Mouse (Mus musculus): ENCODE results near the gene Ahnak. TPM values are rescaled to one million over a fixed set of nuclear protein-coding genes. Genes with fewer than 3 reads are reported as not detected.
A peak's percentile ranks its signal among the peaks of the same experiment; 100 is the strongest.
"Not testable (repeated sequence)": the region's sequence is repeated elsewhere in the genome, so short reads cannot be mapped to it uniquely, and the experiment has no call there.

Gene Ahnak
- total RNA-seq, 1 experiment = 155 TPM

GRCm38 (mm10) chr19:9079916-9080315 lies 90.8 kb downstream of the Ahnak start:
- DNase-seq (ENCODE audit: low read depth, low spot score) = no peak
- H3K4me3 ChIP-seq (ENCODE audit: insufficient read depth in 1 of 2, low read depth in 1 of 2, low read length in 2 of 2, poor library complexity in 1 of 2, severe bottlenecking in 1 of 2) = no peak overlapping the region
- in situ Hi-C loops (cut with MboI; ENCODE audit: low sequenced_read_pairs in 2 of 2, unreplicated experiment in 2 of 2) = loop anchor here (10.0 to 25.0 kb wide), 3 partner anchors 85 to 218 kb away; partner anchors contain the start of genes Ahnak (in 1 of the 2), Lrrn4cl (in 1 of the 2) and Ubxn1 (in 1 of the 2)
- H3K9me3 ChIP-seq (ENCODE audit: control insufficient read depth, insufficient read depth, low read depth, low read length) = no peaks in the 10 kb centered on the region
- TF ChIP-seq CHD2 (IDR thresholded peaks at IDR 0.05; ENCODE audit: low read depth, low read length) (no peak), HCFC1 (IDR thresholded peaks at IDR 0.05; ENCODE audit: borderline replicate concordance, insufficient read depth, low read length) (no peak)
- H3K27ac ChIP-seq (ENCODE audit: insufficient read depth, low read depth, low read length, poor library complexity, severe bottlenecking) = no peak overlapping the region
- H3K4me1 ChIP-seq (ENCODE audit: control insufficient read depth in 2 of 2, insufficient read depth in 2 of 2, low read length in 2 of 2, poor library complexity in 1 of 2) = peaks cover 10 to 19% of the 10 kb centered on the region in 2 experiments; a peak in 3 of 4 replicates
- no peak overlapping the region for H3K9ac ChIP-seq (ENCODE audit: insufficient read depth, low read depth, low read length, poor library complexity, severe bottlenecking)
- H3K36me3 ChIP-seq (ENCODE audit: control insufficient read depth, insufficient read depth, low read length, poor library complexity, severe bottlenecking) = no peaks in the 10 kb centered on the region

- Histone ChIP-seq H3K4me3 (ENCODE audit: insufficient read depth in 1 of 2, low read depth in 1 of 2, low read length in 2 of 2, poor library complexity in 1 of 2, severe bottlenecking in 1 of 2) (peak overlapping the region in 1 of 2 experiments; percentile 45; a peak in 2 of 4 replicates), H3K4me1 (ENCODE audit: control insufficient read depth in 2 of 2, insufficient read depth in 2 of 2, low read length in 2 of 2, poor library complexity in 1 of 2) (peaks cover 6 to 9% of the 10 kb centered on the region in 2 experiments; a peak in 3 of 4 replicates), H3K9ac (ENCODE audit: insufficient read depth, low read depth, low read length, poor library complexity, severe bottlenecking) (peak overlapping the region; percentile 14; the same call in 1 of the 2 replicates), H3K27ac (ENCODE audit: insufficient read depth, low read depth, low read length, poor library complexity, severe bottlenecking) (no peak overlapping the region; the same call in 1 of the 2 replicates), H3K36me3 (ENCODE audit: control insufficient read depth, insufficient read depth, low read length, poor library complexity, severe bottlenecking) (no peaks in the 10 kb centered on the region), H3K9me3 (ENCODE audit: control insufficient read depth, insufficient read depth, low read depth, low read length) (no peaks in the 10 kb centered on the region)
- TF ChIP-seq ZNF384 (IDR thresholded peaks at IDR 0.05; ENCODE audit: low read depth, low read length) (no peak), ZC3H11A (IDR thresholded peaks at IDR 0.05; ENCODE audit: borderline replicate concordance, low read depth, low read length) (no peak), HCFC1 (IDR thresholded peaks at IDR 0.05; ENCODE audit: borderline replicate concordance, insufficient read depth, low read length) (no peak), CHD2 (IDR thresholded peaks at IDR 0.05; ENCODE audit: low read depth, low read length) (no peak), MAFK (IDR thresholded peaks at IDR 0.05; ENCODE audit: insufficient read depth, low read depth, low read length) (no peak)
- in situ Hi-C loops (cut with MboI; ENCODE audit: low sequenced_read_pairs in 2 of 2, unreplicated experiment in 2 of 2) = loop anchor here (10.0 to 25.0 kb wide), 3 partner anchors 87 to 219 kb away; partner anchors contain the start of genes Ahnak (in 1 of the 2), Lrrn4cl (in 1 of the 2) and Ubxn1 (in 1 of the 2)
- peak; percentile 59 for DNase-seq (ENCODE audit: low read depth, low spot score)
Observed at GRCm38 (mm10) chr19:9081311-9082190, 92.5 kb downstream of the Ahnak start.

- peak overlapping the region in 1 of 2 experiments; percentile 45; a peak in 2 of 4 replicates for H3K4me3 ChIP-seq (ENCODE audit: insufficient read depth in 1 of 2, low read depth in 1 of 2, low read length in 2 of 2, poor library complexity in 1 of 2, severe bottlenecking in 1 of 2)
- H3K4me1 ChIP-seq (ENCODE audit: control insufficient read depth in 2 of 2, insufficient read depth in 2 of 2, low read length in 2 of 2, poor library complexity in 1 of 2) = peaks cover 6 to 9% of the 10 kb centered on the region in 2 experiments; a peak in 3 of 4 replicates
- no peaks in the 10 kb centered on the region for H3K9me3 ChIP-seq (ENCODE audit: control insufficient read depth, insufficient read depth, low read depth, low read length)
- DNase-seq (ENCODE audit: low read depth, low spot score) = peak; percentile 77
- in situ Hi-C loops (cut with MboI; ENCODE audit: low sequenced_read_pairs in 2 of 2, unreplicated experiment in 2 of 2) = loop anchor here (10.0 to 25.0 kb wide), 3 partner anchors 88 to 220 kb away; partner anchors contain the start of genes Ahnak (in 1 of the 2), Lrrn4cl (in 1 of the 2) and Ubxn1 (in 1 of the 2)
- no peak overlapping the region for H3K27ac ChIP-seq (ENCODE audit: insufficient read depth, low read depth, low read length, poor library complexity, severe bottlenecking)
- H3K36me3 ChIP-seq (ENCODE audit: control insufficient read depth, insufficient read depth, low read length, poor library complexity, severe bottlenecking) = no peaks in the 10 kb centered on the region
- H3K9ac ChIP-seq (ENCODE audit: insufficient read depth, low read depth, low read length, poor library complexity, severe bottlenecking) = no peak overlapping the region
- TF ChIP-seq HCFC1 (IDR thresholded peaks at IDR 0.05; ENCODE audit: borderline replicate concordance, insufficient read depth, low read length) (0 out of 2 replicates have a peak, but pooled peaks have one; percentile 13), CHD2 (IDR thresholded peaks at IDR 0.05; ENCODE audit: low read depth, low read length) (no peak), ZC3H11A (IDR thresholded peaks at IDR 0.05; ENCODE audit: borderline replicate concordance, low read depth, low read length) (peak; percentile 97), MAFK (IDR thresholded peaks at IDR 0.05; ENCODE audit: insufficient read depth, low read depth, low read length) (no peak), ZNF384 (IDR thresholded peaks at IDR 0.05; ENCODE audit: low read depth, low read length) (no peak)
Observed at GRCm38 (mm10) chr19:9082191-9083009, 93.3 kb downstream of the Ahnak start.

- H3K4me3 ChIP-seq (ENCODE audit: insufficient read depth in 1 of 2, low read depth in 1 of 2, low read length in 2 of 2, poor library complexity in 1 of 2, severe bottlenecking in 1 of 2) = peak overlapping the region in 1 of 2 experiments; percentile 43; a peak in 1 of 4 replicates
- no peaks in the 10 kb centered on the region for H3K9me3 ChIP-seq (ENCODE audit: control insufficient read depth, insufficient read depth, low read depth, low read length)
Observed at GRCm38 (mm10) chr19:9083010-9083355, 93.9 kb downstream of the Ahnak start.

GRCm38 (mm10) chr19:9083892-9084291 lies 94.8 kb downstream of the Ahnak start:
- not testable (repeated sequence) for H3K4me1 ChIP-seq (ENCODE audit: control insufficient read depth in 2 of 2, insufficient read depth in 2 of 2, low read length in 2 of 2, poor library complexity in 1 of 2); H3K27ac ChIP-seq (ENCODE audit: insufficient read depth, low read depth, low read length, poor library complexity, severe bottlenecking); H3K4me3 ChIP-seq (ENCODE audit: insufficient read depth in 1 of 2, low read depth in 1 of 2, low read length in 2 of 2, poor library complexity in 1 of 2, severe bottlenecking in 1 of 2); DNase-seq (ENCODE audit: low read depth, low spot score); H3K9me3 ChIP-seq (ENCODE audit: control insufficient read depth, insufficient read depth, low read depth, low read length); H3K36me3 ChIP-seq (ENCODE audit: control insufficient read depth, insufficient read depth, low read length, poor library complexity, severe bottlenecking); H3K9ac ChIP-seq (ENCODE audit: insufficient read depth, low read depth, low read length, poor library complexity, severe bottlenecking)
- in situ Hi-C loops (cut with MboI; ENCODE audit: low sequenced_read_pairs in 2 of 2, unreplicated experiment in 2 of 2) = loop anchor here (10.0 to 25.0 kb wide), 3 partner anchors 89 to 222 kb away; partner anchors contain the start of genes Ahnak (in 1 of the 2), Lrrn4cl (in 1 of the 2) and Ubxn1 (in 1 of the 2)

More at GRCm38 (mm10) chr19:9083010-9083355, 93.9 kb downstream of the Ahnak start:
- Histone ChIP-seq H3K36me3 (ENCODE audit: control insufficient read depth, insufficient read depth, low read length, poor library complexity, severe bottlenecking) (no peaks in the 10 kb centered on the region), H3K4me1 (ENCODE audit: control insufficient read depth in 2 of 2, insufficient read depth in 2 of 2, low read length in 2 of 2, poor library complexity in 1 of 2) (peaks cover 6 to 7% of the 10 kb centered on the region in 2 experiments; a peak in 3 of 4 replicates), H3K27ac (ENCODE audit: insufficient read depth, low read depth, low read length, poor library complexity, severe bottlenecking) (no peak overlapping the region), H3K9ac (ENCODE audit: insufficient read depth, low read depth, low read length, poor library complexity, severe bottlenecking) (no peak overlapping the region)
- no peak for TF ChIP-seq ZNF384 (IDR thresholded peaks at IDR 0.05; ENCODE audit: low read depth, low read length)
- TF ChIP-seq ZC3H11A (IDR thresholded peaks at IDR 0.05; ENCODE audit: borderline replicate concordance, low read depth, low read length) = no peak
- TF ChIP-seq HCFC1 (IDR thresholded peaks at IDR 0.05; ENCODE audit: borderline replicate concordance, insufficient read depth, low read length) = no peak
- no peak for TF ChIP-seq MAFK (IDR thresholded peaks at IDR 0.05; ENCODE audit: insufficient read depth, low read depth, low read length)
- TF ChIP-seq CHD2 (IDR thresholded peaks at IDR 0.05; ENCODE audit: low read depth, low read length) = no peak
- DNase-seq (ENCODE audit: low read depth, low spot score) = no peak
- in situ Hi-C loops (cut with MboI; ENCODE audit: low sequenced_read_pairs in 2 of 2, unreplicated experiment in 2 of 2) = loop anchor here (10.0 to 25.0 kb wide), 3 partner anchors 88 to 221 kb away; partner anchors contain the start of genes Ahnak (in 1 of the 2), Lrrn4cl (in 1 of the 2) and Ubxn1 (in 1 of the 2)

All from ES-E14 (cell line).